Mouse (Mus musculus): ENCODE data around the gene Fasn. TPM values are rescaled to one million over a fixed set of nuclear protein-coding genes. Genes with fewer than 3 reads are reported as not detected.

The Fasn gene
- total RNA-seq, 2 experiments from 2014 or later: 23.0 to 23.2 TPM

GRCm38 (mm10) chr11:120829757-120830532, 5.6 kb upstream of the Fasn start:
- DNase-seq: no peak
- intact Hi-C loops (cut with DNase I): no loop called here

DNA sequence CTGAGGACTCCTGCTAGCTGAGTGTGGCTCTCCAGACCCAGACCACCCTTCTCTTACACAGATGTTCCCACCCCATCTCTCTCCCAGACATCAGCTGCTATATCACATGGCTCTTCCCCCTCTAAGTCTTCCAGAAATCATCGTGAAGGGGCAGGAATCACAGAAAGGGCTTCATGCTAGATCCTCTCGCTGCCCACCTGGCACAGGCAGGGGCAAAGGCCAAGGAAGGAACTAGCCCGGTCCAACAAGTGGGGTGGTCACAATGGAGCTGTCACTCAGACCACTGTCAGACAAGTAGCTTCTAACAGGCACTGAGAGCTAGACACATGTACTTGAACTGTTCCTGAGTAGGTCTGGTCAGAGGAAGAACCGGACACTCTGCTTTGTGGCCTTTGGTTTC, 4.1 kb upstream of the Fasn start:
- no peak for DNase-seq
- intact Hi-C loops (cut with DNase I): no loop called here

- intact Hi-C loops (cut with DNase I): no loop called here
- DNase-seq: no peak
These were observed 1.9 kb upstream of the Fasn start for GRCm38 (mm10) chr11:120826016-120826953.

- intact Hi-C loops (cut with DNase I): loop anchor here (2.0 kb wide), 1 partner anchor 165 kb away; the partner anchor contains the start of gene Csnk1d
- DNase-seq: peak in 1 of 2 experiments; percentile 22
These were observed 1.0 kb upstream of the Fasn start for GRCm38 (mm10) chr11:120825289-120825863.

DNA sequence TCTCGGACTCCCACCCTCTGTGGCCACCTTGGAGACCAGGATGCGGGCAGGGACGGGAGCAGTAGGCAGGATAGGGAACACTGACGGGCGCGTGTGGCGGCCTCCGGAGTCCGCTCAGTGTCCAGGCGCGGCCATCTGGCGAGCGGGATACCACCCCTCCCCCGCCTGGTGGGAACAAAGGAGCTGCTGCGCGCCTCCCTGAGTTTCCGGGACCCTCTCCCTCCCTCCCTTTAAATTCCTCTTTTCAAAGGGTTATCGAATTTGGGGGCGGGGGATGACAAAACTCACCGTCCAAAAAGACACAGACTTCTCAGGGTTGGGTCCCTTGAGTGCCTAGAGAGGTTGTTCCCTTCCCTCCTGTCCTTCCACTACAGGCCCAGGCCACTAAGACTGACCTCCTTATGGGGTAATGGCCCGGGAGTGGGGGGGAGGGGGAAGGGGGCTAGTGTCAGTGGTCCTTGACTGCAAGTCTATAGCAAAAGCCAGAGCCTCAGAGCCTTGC, 491 bp upstream of the Fasn start:
- no peak for DNase-seq
- intact Hi-C loops (cut with DNase I): loop anchor here (2.0 to 5.0 kb wide), 2 partner anchors 77 to 166 kb away; partner anchors contain the start of gene Csnk1d

- no peak for DNase-seq
- intact Hi-C loops (cut with DNase I): loop anchor here (5.0 kb wide), 1 partner anchor 79 kb away; no protein-coding TSS in a partner anchor
These were observed 798 bp downstream of the Fasn start for GRCm38 (mm10) chr11:120823551-120823947.

- DNase-seq: peak; percentile 20 to 28
- intact Hi-C loops (cut with DNase I): loop anchor here (5.0 kb wide), 1 partner anchor 79 kb away; no protein-coding TSS in a partner anchor
These were observed 1.4 kb downstream of the Fasn start for GRCm38 (mm10) chr11:120822831-120823550.

DNA sequence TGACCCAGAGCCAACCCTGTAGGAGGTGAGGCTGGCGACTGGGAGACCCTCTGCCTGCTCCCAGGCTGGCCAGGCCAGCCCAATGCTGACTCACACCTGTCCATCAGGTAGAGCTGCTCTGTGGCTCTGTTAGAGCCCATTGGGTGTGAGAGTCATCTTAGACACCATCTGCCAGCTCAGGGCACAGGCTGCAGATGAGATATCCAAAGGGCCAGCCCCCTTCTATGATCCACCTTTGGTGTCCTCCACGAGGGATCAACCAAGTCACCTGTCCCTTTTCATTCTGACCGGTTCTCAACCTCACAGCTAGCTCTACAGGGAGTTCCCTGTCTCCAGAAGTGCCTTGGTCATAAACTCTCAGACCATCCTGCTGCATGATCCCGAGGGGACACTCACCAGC, 2.0 kb downstream of the Fasn start:
- DNase-seq: no peak
- intact Hi-C loops (cut with DNase I): loop anchor here (5.0 kb wide), 1 partner anchor 80 kb away; no protein-coding TSS in a partner anchor

DNA sequence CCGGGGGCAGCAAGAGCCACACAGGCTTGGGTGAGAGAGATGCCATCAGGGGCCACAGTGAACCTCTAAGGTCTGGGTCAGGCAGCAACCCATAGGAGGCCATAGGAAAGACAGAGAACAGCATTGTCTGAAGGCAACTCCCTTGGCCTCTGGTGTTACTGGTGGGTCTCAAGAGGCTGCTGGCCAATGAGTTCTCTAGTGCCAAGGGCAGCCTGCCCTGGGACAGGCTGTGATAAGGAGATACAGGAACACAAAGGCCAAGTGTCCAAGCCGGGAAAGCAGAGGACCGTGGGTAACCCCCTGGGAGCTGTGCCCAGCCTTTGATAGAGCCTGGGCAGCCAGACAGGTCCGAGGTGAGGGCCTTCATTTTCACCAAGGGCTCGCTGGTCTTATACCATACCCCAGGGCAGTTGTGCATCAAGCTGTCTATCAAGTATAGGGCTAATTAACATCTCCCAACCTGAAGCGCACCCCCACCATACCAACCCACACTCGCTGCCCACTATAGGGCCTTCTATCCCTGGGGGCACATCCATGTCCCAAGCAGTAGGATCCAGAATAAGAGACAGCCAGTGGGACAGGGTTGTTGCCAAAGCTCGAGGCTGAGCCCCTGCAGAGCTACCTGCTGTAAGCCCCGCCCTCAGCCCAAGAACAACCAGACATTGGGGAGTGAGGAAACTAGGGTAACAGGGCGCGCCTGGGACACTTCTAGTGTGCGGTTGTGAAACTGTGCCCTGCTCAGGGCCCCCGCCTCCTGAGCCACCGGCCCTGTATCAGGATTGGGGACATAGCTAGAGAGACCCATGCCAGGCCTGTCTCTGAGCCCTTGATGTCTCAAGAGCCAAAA, 3.0 kb downstream of the Fasn start:
- peak; percentile 38 to 56 for DNase-seq
- intact Hi-C loops (cut with DNase I): loop anchor here (5.0 kb wide), 1 partner anchor 81 kb away; no protein-coding TSS in a partner anchor

DNA sequence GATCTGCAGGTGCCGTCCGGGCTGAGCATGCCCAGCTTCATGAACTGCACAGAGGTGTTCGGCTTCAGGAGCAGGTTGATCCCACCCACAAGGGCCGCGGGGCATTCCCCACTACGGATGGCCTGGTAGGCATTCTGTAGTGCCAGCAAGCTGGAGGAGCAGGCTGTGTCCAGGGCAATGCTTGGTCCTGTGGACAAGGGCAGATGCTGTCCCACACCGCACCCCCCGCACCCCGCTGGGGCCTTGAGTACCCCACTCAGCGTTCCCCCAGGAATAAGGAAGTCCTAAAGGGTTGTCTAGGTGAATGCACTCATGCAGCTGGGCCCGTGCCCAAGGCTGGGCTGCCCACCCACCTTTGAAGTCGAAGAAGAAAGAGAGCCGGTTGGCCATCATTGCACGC, 3.8 kb downstream of the Fasn start:
- no peak for DNase-seq
- intact Hi-C loops (cut with DNase I): loop anchor here (5.0 kb wide), 1 partner anchor 82 kb away; no protein-coding TSS in a partner anchor

DNA sequence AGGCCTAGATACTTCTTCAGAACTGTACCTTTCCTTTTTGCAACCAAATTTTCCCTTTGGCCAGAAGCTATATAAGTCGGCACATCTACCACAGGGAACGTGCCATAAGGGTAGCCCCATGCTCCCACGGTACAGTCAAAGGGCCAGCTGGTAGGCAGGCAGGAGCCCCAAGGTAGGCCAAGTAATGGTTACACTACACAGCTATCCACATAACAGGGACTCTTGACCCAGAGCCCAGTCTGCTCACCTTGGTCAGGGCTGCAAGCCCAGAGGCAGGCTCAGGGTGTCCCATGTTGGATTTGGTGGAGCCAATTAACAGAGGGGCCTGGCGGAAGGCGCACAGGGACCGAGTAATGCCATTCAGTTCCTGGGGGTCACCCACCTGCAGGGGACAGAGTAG, 4.8 kb downstream of the Fasn start:
- DNase-seq: no peak

GRCm38 (mm10) chr11:120818251-120818650, 6.1 kb downstream of the Fasn start:
- intact Hi-C loops (cut with DNase I): no loop called here
- no peak for DNase-seq

More for the DNA sequence above, 4.8 kb downstream of the Fasn start:
- intact Hi-C loops (cut with DNase I): no loop called here

DNA sequence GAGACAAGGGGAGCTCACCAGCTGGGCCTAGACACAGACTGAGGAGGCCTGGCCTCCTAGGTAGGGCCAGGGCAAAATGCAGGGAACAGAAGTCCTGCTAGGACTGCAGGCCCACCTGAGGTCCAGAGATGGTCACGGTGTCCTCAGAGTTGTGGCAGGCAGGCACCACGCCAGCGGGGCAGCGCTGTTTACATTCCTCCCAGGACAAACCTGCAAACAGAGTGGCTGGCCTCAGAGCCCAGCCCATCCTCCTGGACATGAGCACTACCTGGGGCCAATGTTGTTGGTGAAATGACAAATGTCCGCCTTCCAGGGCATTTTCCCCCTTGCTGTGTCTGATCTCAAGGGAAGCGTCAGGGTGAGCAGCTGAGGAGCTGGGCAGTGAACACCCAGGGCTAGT, 7.0 kb downstream of the Fasn start:
- no peak for DNase-seq
- intact Hi-C loops (cut with DNase I): no loop called here

DNA sequence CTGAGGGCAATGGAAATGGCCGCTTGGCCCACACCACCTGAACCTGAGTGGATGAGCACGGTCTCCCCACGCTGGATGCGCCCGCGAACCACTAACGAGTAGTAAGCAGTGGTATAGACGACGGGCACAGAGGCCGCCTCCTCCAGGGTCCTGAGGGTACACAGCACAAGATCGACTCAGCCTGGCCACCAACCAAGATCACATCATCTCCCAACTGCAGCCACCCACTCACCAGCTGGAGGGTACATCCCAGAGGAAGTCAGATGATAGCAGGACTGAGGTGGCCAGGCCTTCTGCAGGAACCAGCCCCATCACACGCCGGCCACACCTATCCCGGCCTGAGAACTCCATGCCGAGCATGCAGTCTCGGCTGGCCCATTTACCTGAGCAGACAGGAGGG, 12.3 kb downstream of the Fasn start:
- no peak for DNase-seq
- intact Hi-C loops (cut with DNase I): no loop called here

DNA sequence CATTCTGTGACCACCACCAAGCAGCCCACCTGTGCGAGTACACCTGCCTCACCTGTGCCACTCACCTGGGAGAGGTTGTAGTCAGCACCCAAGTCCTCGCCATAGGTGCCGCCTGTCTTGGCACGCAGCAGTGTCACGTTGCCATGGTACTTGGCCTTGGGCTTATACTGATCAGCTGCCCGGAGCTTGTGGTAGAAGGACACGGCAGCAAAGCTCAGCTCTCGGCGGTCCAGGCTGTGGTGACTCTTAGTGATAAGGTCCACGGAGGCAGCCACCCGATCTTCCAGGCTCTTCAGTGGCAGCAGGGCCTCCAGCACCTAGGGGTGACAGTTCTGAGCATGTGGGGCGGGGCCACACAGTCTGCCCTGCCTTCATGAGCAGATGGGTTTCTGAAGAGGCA, 16.3 kb downstream of the Fasn start:
- intact Hi-C loops (cut with DNase I): no loop called here
- DNase-seq: no peak

- DNase-seq: no peak
- intact Hi-C loops (cut with DNase I): no loop called here
These were observed 18.7 kb downstream of the Fasn start for GRCm38 (mm10) chr11:120805375-120806298.

DNA sequence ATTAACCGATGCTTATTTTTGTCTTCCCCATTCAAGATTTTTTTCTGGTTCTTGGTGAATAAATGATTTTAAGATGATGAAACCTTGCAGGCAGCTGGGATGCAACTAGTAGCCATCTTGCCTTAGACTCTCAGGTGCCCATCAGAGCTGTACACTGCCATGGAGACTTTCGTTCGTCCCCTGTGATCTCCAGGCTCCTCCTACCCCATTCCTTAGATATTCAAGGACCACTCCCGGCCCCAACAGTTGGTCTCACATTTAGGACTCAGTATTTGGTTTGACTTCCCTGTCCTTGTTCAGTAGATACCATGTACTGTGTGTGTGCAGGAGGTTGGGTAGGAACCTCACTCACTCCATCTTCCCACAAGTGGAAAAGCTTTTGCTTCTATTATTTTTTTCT, 19.6 kb downstream of the Fasn start:
- DNase-seq: no peak
- intact Hi-C loops (cut with DNase I): loop anchor here (5.0 kb wide), 1 partner anchor 98 kb away; no protein-coding TSS in a partner anchor

DNA sequence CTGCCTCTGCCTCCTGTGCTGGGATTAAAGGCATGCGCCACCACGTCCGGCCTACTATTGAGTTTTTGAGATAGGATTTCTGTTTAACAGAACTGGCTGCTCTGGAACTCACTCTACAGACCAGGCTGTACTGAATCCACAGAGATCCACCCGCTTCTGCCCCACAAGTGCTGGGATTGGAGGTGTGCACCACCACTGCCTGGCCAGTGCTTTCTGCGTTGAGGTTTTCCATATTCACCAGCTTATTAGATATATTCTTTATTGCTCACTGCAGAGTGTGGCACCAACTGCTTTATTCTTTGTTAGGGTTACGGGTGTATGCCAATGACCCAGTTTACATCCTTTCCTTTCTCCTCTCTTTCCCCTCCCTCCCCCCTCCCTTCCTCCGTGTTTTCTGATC, 20.1 kb downstream of the Fasn start:
- DNase-seq: no peak
- intact Hi-C loops (cut with DNase I): loop anchor here (5.0 kb wide), 1 partner anchor 98 kb away; no protein-coding TSS in a partner anchor

Data from heart, postnatal 14 days (tissue).